Mouse (Mus musculus): Measurements from ENCODE around the gene Mrpl14.

The Mrpl14 gene

DNA sequence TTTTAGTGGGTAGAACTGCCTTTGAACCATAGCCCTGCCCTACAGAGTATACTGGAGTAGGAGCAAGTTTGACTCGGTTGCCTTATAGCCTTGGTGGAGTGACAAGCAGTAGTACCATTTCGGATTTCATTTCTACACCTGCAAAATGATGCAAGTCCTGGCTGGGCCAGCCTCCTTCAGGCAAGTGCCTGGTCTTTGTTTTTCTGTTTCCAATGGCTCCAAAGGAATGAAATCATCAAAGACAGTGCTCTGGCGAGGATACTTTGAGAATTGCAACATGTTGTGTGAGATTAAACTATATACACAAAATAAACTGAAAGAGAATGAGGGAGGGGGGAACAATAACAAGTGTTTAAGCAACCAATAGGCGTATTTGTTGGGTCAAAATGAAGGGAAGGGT is 3.9 kb downstream of the Mrpl14 start:
- no peak for DNase-seq

DNA sequence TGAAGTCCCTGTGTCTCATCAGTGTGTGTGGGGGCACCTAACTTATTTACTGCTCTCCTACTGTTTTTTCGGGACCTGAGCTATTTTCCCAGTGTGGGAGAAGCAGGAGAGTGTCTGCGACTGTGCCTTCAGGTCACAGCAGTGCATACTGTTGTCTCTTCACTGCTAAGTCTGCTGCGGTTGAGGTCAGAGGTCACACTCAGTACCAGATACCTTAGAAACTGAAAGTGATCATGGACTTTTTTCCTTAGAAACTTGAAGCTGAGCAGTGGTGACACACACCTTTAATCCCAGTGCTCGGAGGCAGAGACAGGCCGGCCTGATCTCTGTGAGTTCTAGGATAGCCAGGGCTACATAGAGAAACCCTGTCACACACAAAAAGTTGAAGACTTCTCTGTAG is 6.0 kb downstream of the Mrpl14 start:
- DNase-seq, result no peak

DNA sequence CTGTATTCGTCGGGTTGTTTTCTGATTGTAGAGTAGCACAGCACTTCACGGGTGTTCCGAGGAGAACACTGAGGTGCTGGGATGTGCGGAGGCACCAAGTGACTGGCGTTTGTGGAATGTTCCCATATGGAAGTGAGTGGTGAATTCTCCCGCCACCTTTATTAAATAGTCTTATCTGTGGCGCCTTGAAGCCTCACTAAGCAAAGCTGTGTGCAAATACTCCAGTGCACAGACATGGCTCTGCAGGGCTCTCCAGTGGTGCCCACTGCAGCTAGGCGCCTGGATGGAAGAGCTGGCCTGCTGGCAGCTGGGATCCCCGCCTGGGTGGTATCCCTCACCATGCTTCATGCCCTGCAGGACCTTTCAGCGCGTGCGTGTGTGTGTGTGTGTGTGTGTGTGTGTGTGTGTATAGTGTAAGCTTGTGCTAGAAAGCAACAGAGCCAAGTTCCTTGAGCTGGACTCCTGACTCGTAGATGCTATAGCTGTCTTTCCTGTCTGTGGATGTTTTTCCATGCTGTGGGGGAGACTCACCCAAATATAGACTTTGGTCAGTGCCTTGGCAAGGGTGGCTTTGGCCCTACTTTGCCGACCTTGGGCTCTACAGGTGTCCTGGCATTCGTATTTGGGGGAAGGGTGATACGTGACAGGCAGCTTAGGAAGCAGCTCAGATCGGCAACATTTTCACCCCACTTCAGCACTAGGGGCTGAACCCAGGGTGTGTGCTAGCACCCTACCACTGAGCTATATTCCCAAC is 7.9 kb downstream of the Mrpl14 start:
- DNase-seq, result no peak

DNA sequence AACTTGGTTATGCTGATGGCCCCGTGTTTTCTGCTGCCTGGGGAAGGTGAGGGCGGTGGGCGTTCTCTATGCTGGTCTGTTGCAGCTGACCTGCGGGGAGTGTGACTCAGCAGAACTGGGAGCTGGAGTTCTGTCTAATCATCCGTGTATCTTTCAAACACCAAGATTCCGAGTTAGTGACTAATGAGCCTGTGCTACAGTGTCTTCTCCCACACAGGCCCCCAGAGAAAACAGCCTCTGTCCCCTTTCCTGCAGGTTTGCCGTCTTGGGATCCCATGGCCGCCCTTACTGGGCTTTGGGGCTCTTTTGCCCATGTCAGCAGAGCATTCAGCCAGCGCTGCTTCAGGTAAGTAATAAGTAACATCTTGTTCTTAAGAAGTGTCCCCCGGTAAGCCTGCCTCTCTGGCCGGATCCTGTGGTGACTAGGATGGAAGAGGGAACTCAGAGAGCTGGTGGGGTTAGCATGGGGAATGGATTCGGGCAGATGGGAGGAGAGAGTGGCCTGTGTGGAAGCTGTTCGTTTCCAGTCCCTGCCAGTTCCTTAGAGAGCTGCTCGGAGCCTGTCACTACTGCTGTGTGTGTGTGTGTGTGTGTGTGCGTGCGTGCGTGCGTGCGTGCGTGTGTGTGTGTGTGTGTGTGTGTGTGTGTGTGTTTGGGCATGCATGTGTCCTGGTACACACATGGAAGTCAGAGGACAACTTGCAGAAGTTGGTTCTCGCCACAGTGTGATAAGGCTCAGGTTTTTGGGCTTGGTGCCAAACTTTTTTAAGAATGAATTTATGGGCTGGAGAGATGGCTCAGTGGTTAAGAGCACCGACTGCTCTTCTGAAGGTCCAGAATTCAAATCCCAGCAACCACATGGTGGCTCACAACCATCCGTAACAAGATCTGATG is 9.4 kb downstream of the Mrpl14 start:
- no peak for DNase-seq

DNA sequence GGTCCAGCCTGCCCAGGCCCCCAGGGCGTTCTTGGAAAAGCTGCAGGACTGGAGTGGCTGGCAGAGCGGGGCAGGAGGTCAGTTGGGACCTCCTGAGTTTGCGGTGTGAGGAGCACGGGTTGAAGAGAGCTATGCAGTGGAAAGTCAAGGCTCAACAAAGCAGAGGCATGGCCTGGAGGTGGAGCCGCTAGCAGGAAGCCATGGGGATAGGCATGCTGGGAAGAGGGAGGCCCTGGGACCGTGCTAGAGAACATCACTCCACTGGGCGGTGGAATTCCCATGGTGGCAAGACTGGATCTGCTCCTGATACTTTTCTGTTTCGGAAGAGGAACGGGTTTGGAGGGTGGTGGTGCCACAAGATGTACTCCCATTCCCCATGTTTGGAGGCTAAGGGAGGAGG is 10.9 kb downstream of the Mrpl14 start:
- DNase-seq, result no peak

DNA sequence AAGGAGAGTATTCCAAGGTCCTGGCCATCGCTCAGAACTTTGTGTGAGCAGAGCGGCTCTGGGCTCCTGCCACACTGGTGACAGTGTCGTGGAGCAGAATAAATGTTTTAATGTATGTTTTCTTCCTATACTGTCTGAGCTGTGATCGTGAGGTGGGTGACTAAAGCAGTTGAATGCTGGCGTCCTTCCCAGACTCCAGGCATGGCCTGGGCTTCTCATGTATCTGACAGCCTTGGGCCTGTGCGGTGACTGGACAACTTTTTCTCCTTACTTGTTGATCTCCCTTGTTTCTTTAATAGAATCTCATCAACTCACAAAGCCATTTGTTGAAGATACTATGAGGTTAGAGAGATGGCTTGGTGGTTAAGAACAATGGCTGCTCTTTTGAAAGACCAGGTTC is 12.2 kb downstream of the Mrpl14 start:
- no peak for DNase-seq

DNA sequence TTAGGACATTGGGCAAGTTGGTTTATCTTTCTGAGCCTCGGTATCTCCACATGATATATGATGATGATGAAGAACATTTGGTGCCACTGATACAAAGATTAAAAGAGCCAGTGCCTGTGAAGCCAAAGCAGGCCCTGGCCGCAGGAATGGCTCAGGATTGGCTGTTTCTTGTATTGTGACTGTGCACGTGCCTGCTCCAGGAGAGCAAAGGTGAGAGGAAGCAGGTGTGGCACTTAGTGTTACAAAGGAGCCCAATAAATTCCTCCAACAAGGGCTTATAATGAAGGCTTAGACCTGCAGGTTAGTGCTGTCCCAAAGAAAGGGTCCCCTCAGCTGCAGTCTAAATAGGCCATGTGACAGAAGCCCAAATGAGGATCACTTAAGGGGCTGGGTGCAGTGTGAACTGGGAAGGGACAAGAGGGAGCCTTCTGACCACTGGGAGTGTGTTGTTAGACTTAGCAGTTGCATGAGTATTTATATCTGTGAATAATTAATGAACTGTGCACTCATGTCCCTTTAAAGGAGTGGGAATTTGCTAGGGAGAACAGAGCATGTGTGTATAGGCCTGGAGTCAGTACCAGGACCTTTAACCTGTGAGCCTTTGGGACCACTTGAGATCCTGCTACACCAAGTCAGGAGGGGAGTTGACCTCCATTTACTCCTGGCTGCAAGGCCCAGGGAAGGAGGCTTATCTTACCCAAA is 13.1 kb downstream of the Mrpl14 start:
- DNase-seq, result no peak

DNA sequence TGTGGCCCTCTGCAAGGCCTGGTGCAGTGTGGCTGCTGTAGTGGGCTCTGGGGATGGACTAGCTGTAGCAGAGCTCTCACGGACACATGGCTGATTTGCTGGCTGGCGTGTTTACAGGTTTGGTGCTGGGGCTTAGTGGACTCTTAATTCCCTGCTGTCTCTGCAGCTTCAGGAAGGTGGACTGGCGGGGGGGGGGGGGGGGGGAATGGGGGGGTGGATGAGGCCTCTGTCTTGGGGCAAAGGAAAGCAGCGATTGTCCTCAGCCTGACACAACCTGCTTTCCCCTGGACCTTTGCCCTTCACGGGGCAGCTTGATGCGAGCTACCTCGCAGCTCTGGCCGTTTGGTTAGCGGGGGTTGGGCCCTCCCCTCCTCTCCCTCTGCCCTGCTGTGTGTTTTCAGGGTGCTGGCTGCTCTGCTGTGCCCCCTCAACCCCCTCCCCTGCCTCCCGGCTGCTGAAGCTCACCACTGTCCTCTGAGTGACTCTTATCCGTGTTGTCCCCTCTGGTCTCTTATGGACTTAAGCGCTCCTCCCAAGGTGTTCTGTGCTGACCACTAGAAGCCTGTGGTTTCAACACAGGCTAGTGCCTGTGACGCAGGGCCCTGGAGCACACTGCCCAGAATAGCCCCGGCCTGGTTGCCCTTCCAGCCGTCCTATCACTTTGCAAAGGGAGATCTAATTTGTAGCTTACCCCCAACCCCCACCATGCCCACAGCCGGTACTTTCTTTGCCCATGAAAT is 14.5 kb downstream of the Mrpl14 start:
- DNase-seq, result no peak

DNA sequence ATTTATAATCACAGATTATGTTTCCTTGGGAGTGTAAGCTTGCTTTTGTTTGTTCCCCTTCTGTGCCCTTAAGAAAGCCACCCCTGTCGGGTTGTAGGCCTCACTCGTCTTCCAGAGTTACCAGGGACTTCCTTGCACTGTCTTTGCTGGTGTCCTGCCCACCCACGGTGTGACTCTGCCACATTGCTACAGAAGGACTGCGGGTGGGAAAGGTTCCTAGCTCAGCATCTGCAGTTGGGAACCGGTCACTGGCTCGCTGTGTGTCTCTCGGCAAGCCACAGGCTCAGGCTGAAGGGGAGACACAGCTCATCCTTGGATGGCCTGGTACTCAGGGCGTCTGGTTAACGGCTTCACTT is 15.1 kb downstream of the Mrpl14 start:
- DNase-seq, result no peak

DNA sequence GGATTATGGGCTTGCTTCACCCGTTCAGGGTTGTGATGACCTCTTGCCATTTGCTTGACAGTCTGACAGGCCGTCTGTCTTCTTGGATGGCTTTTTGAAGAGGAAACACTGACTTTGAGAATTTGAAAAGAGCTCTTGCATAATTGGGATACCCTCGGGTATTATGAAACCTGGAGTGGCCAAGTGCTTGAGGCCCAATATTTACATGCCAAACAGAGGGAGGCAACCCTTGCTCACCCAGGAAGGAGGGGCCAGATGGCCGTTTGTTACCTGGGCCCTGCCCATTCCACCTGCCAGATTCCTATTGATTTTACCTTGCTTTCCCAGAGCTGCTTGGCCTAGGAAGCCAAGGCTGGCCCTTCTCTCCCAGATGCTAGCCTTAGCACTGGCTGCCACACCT is 16.1 kb downstream of the Mrpl14 start:
- DNase-seq, result no peak

DNA sequence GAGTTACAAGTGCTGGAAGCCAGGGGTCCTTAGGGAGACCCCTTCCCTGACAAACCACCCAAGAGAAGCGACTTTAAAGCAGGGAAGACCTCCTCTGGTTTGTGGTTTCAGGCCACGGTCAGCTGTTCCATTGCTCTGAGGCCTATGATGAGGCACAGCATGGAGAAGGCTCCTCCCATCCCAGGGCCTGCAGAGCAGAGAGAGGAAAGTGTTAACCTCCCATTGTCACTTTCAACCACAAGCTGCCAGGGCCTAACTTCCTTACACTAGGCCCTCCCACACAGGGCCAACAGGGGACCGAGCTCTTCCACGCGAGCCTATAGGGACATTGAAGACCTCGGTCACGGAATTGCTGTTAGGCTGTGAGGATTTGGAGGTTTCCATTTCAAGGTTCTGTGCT is 17.1 kb downstream of the Mrpl14 start:
- DNase-seq, result no peak

DNA sequence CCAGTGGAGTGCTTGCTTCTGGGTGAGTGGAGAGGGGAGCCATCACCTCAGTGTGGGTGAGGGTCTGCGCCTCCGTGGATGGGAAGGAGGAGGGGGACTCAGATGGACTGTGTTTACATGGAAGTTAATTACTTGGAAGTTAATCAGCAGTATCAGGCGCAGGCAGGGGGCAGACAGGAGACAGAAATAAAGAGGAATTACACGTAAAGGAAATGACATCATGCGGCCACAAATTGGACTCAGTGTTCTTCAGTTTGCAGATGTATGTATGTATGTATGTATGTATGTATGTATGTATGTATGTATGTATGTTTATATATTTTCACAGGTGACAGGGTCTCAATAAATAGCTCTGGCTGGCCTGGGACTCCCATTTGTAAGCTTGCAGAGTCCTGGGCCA is 20.7 kb downstream of the Mrpl14 start:
- no peak for DNase-seq

DNA sequence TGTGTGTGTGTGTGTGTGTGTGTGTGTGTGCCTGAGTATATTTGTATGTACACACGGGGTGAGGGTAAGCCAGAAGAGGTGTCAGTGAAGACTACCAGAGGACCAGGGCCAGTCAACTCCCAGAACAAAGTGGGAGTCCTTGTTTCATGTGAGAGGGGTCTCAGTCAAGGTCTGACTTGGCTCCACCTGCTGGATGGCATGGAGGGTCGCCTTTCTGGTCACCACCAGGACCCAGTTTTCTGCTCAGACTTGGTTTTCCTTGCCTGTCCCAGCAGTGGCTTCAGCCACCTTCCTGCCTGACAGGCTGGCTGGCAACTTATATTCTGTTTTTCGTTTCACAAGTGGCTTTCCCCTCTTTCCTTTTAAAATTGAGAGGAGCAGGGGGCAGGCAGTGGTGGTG is 21.3 kb downstream of the Mrpl14 start:
- DNase-seq, result no peak

DNA sequence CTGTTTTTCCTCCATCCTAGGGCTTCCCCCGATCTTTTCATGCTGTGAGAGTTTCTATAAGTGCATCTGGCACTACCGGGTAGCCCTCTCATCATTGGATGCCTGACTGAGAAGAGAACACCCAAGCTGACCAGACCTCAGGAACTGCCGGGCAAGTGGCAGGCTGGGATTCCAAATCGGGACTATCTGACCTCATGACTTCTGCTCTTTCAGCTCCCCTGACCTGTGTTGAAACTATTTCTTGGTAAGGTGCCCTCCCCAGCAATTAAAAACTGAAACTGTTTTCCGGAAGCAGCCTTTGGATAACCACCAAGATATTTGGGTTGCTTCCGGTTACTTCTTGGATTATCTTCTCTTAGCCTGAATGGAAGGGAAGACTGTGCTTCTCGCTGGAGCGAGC is 22.1 kb downstream of the Mrpl14 start:
- no peak for DNase-seq

DNA sequence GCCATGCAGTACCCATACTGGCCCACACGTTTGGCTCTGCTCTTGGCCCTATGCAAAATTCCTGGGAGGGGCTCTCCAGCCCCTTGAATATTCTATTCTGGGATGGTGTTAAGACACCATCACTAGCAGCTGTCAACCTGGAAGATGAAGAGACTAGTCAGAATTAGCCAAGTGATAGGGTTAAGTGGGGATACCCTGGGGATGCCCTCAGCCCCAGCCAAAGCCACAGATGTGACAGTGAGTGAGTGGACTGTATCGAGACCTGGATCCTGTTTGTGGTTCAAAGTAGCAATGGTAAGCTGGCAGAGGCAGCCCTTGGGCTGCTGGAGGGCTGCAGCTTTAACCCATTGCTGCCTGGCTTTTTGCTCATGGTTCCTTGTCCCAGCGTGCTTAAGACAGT is 23.7 kb downstream of the Mrpl14 start:
- DNase-seq, result no peak

DNA sequence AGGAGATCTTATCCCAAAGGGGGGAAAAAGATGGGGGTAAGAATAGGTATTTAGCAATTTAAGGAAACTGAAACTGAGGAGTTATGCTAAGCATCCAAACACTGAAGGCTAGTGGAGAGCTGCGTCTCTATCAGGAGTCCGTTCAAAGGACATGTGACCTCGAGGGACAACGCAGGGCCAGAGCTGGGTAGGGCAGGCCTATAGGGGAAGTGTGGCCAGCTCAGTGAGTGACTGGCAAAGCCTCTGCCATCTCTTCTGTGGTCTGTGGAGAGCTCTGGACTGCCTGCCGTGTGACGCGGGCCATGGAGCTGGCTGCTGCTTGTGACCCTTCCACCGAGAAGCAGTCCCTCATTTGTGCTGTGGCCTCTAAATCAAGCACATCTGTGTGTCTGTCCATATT is 24.3 kb downstream of the Mrpl14 start:
- no peak for DNase-seq

DNA sequence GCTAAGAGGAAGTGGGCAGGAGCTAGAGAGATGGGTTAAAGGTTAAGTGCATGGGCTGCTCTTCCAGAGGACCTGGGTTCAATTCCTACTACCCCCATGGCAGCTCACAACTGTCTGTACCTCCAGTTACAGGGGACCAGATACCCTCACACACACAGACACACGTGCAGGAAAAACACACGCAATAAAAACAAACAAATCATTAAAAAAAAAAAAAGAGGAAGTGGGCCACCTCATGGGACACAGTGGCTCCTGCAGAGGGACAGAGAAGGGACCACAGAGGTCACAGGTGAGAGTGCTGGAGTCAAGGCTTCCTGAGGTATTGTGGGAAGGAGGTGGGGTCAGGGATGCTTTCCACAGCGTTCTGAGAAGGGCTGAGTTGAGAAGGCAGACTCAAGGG is 25.4 kb downstream of the Mrpl14 start:
- no peak for DNase-seq

DNA sequence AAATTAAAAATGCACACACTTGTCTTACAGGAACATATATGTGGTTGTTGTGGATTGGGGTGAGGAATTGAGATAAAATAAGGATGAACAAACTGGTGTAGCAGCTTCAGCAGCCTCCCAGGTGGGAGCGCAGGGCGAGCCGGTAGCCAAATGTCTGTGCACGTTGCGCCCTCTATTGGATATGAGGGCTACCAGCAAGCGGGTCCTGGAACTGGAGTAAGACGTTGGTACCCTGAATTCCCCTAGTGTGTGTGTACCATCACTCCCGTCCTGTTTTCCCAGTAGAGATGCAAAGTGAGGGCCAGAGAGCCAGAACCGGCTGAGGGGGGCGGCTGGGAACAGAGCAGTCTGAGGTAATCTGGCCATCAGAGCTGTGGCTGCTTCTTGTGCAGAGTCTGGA is 32.2 kb downstream of the Mrpl14 start:
- peak; percentile 76 for DNase-seq

DNA sequence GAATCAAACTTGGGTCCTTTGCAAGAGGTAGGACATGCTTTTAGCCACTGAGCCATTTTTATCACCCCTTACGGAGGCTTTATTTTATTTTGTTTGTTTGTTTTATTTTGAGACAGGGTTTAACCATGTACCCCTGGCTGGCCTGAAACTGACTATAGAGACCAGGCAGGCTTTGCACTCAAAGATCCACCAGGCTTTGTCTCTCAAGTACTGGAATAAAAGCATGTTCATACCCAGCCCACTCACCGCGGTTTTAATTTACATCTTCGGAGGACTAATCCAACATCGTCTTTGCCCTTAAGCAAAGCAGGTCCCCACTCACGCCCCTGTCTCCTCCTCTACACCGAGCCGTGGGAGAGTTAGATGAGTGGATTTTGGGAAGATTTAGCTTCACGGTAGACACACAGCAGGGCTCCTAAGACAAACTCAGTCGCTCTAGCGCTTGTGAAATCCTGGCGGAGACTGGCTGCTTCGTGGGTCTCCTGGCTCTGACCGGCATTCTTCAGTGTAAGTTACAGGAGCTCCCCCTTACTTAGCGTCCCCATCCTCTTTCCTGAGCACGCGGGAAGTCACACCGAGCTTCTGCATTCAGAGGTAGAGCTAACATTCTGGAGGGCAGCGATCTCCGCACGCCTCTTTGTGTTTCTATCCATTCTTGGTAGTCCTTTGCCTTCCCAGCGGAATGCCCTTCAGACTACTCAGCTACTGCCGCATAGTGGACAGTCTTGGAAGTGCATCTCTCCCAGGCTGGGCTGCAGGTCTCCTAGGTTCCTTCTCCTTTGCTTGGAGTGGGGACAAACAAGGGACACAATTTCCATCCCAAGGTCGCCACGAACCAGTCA is 37.8 kb downstream of the Mrpl14 start:
- DNase-seq, result peak; percentile 86

DNA sequence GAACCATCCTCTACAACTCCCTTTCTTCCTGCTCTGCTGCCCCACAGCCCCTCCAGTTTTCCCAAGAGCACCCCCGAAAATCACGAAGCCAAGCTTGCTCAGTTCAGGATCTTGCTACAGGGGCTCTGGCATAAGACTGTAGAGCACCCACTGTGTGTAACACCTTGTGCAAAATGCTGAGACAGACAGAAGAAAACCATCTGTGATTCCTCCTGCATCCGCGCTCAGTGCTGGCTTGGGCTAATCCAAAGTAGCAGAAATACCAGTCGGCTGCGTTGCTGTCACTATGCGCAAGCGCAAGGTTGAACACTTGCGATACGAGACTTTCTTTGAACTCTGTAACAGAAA is 38.4 kb downstream of the Mrpl14 start:
- DNase-seq, result no peak

DNA sequence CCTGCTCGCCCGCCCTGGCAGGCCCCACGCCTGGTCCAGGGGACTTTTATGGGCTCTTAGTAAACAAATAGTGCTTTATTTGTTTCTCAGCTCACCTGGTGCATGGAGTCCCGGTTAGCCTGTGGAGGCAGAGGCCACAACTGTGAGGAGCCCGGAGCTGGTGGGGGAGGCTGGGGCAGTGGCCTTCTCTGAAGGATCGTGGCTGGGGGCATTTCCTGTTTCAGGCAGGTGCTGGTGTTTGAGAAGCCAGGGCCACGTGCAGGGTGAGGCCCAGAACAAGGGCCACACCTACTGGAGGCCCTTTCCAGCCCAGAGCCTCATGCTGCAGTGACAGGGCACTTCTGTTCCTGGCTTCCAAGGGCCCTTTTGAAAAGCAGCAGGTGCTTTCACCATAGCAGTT is 40.1 kb downstream of the Mrpl14 start:
- DNase-seq, result no peak

DNA sequence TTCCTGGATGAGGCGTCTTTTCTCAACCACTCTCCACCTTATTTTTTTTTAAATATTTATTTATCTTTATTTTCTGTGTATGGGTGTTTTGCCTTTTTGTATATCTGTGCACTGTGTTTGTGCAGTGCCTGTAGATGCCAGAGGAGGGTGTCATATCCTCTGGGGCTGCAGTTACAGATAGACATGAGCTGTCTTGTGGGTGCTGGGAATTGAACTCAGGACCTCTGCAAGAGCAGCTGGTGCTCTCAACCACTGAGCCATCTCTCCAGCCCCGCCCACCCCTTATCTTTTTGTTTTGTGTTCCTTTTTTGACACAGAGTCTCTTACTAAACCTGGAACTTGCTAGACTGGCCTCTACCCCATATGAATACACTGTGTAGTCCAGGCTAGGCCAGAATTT is 41.4 kb downstream of the Mrpl14 start:
- DNase-seq, result no peak

All from cerebellum, adult 9-10 months (tissue).